Mouse (Mus musculus): ENCODE data around the gene Slc15a5.

DNA sequence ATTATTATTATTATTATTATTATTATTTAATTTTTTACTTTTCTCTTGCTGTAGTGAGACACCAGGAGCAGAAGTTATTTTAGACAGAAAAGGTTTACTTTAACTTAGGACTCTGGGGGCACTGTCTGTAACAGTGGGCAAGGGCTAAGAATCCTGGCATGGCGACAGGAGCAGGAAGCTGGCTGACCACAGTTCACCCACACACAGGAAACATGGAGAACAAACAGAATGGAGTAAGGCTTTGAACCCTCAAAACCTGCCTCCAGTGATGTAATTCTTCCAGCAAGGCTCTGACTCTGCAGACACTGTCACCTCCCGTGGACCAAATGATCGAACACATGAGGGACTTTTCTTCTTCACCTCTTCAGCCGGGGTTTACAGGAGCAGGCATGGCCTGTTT, 37.9 kb downstream of the Slc15a5 start:
- no peak for TF ChIP-seq CTCF (IDR thresholded peaks at IDR 0.05; ENCODE audit: low read depth, low read length)
- TF ChIP-seq TAL1 (conservative IDR thresholded peaks at IDR 0.05; ENCODE audit: low read depth, low read length): no peak
- TF ChIP-seq POLR2AphosphoS5 (IDR thresholded peaks at IDR 0.05; ENCODE audit: insufficient replicate concordance, low read depth, low read length): no peak
- TF ChIP-seq GATA1 (IDR thresholded peaks at IDR 0.05; ENCODE audit: borderline replicate concordance, low read length): no peak
